In genomic region chr10:117337946-117338345, GRCm38 (mm10) we compare ENCODE assay signal across 21 mouse cellular contexts. TPM values are rescaled to one million over a fixed set of nuclear protein-coding genes. Genes with fewer than 3 reads are reported as not detected.
DNase-seq lines count a peak whose midpoint lies in the region; ATAC-seq and TF ChIP-seq lines count a peak whose summit lies in the region.
"Had no signal": no experiment of that assay in that cellular context is flagged by ENCODE, and none has a peak within 500 bp of the region (broad histone marks: within the 10 kb centered on the region; RNA-seq: fewer than 3 reads in every experiment).

No protein-coding gene starts in this region.

- no peak for TF ChIP-seq POLR2A in liver, adult 2 months (IDR thresholded peaks at IDR 0.05; ENCODE audit: extremely low read depth, insufficient read depth, low read length)

- no peaks in the 10 kb centered on the region for H3K79me2 ChIP-seq in liver, adult 2 months (ENCODE audit: control insufficient read depth, insufficient read depth, low read length)

- no peaks in the 10 kb centered on the region for H3K36me3 ChIP-seq in forebrain, embryonic 14.5 days (ENCODE audit: control insufficient read depth, insufficient read depth, low read length)
- H3K36me3 ChIP-seq in forebrain, embryonic 13.5 days (ENCODE audit: poor library complexity, severe bottlenecking), result no peaks in the 10 kb centered on the region; the same call in 1 of the 2 replicates
- H3K36me3 ChIP-seq in liver, adult 2 months (ENCODE audit: control insufficient read depth, insufficient read depth, low read length), result no peaks in the 10 kb centered on the region
- H3K36me3 ChIP-seq in liver, embryonic 12.5 days, result no peaks in the 10 kb centered on the region
- no peaks in the 10 kb centered on the region for H3K36me3 ChIP-seq in intestine, postnatal 0 days (ENCODE audit: control insufficient read depth, insufficient read depth)
- H3K36me3 ChIP-seq: liver, embryonic 13.5 days; midbrain, embryonic 12.5 days; neural tube, embryonic 13.5 days had no signal

- no peaks in the 10 kb centered on the region for H3K9me3 ChIP-seq in forebrain, embryonic 14.5 days (replicated peaks; ENCODE audit: control insufficient read depth, low read length)
- no peaks in the 10 kb centered on the region for H3K9me3 ChIP-seq in forebrain, embryonic 13.5 days (replicated peaks)
- no peaks in the 10 kb centered on the region for H3K9me3 ChIP-seq in liver, embryonic 12.5 days (replicated peaks)
- H3K9me3 ChIP-seq in intestine, postnatal 0 days (ENCODE audit: control insufficient read depth), result no peaks in the 10 kb centered on the region
- H3K9me3 ChIP-seq: liver, embryonic 13.5 days; midbrain, embryonic 12.5 days; neural tube, embryonic 13.5 days had no signal

- ATAC-seq in forebrain, embryonic 14.5 days, result no peak
- no peak for ATAC-seq in forebrain, embryonic 13.5 days
- no peak for ATAC-seq in liver, embryonic 12.5 days
- no peak for ATAC-seq in intestine, postnatal 0 days
- ATAC-seq: hindbrain, embryonic 16.5 days had no signal

- H3K4me1 ChIP-seq in forebrain, embryonic 14.5 days (ENCODE audit: control insufficient read depth, insufficient read depth, low read length), result no peaks in the 10 kb centered on the region
- H3K4me1 ChIP-seq in forebrain, embryonic 13.5 days, result 0 out of 2 replicates have a peak, but pooled peaks cover 7% of the 10 kb centered on the region
- peaks cover 10% of the 10 kb centered on the region for H3K4me1 ChIP-seq in liver, adult 2 months (ENCODE audit: control insufficient read depth, insufficient read depth, low read length)
- H3K4me1 ChIP-seq in liver, embryonic 12.5 days, result no peaks in the 10 kb centered on the region
- 0 out of 2 replicates have a peak, but pooled peaks cover 1% of the 10 kb centered on the region for H3K4me1 ChIP-seq in intestine, postnatal 0 days (replicated peaks; ENCODE audit: control insufficient read depth, insufficient read depth, low read length)
- H3K4me1 ChIP-seq: liver, embryonic 13.5 days had no signal

- no peaks in the 10 kb centered on the region for H3K27me3 ChIP-seq in forebrain, embryonic 14.5 days (replicated peaks; ENCODE audit: control insufficient read depth, insufficient read depth, low read length)
- no peaks in the 10 kb centered on the region for H3K27me3 ChIP-seq in forebrain, embryonic 13.5 days
- no peaks in the 10 kb centered on the region for H3K27me3 ChIP-seq in liver, adult 2 months (ENCODE audit: control insufficient read depth, insufficient read depth, low read length)
- no peaks in the 10 kb centered on the region for H3K27me3 ChIP-seq in liver, embryonic 12.5 days (replicated peaks)
- no peaks in the 10 kb centered on the region for H3K27me3 ChIP-seq in intestine, postnatal 0 days (replicated peaks; ENCODE audit: control insufficient read depth, insufficient read depth, low read length)
- H3K27me3 ChIP-seq: liver, embryonic 13.5 days; midbrain, embryonic 12.5 days; neural tube, embryonic 13.5 days had no signal

- H3K4me3 ChIP-seq in forebrain, embryonic 14.5 days (ENCODE audit: low read depth, low read length), result no peak overlapping the region
- H3K4me3 ChIP-seq in forebrain, embryonic 13.5 days, result no peak overlapping the region
- H3K4me3 ChIP-seq in liver, adult 2 months (ENCODE audit: insufficient read depth, low read depth, low read length), result no peak overlapping the region
- H3K4me3 ChIP-seq in liver, embryonic 12.5 days, result no peak overlapping the region
- H3K4me3 ChIP-seq in intestine, postnatal 0 days (ENCODE audit: low read depth, low read length), result no peak overlapping the region
- H3K4me3 ChIP-seq: liver, embryonic 13.5 days; midbrain, embryonic 12.5 days; neural tube, embryonic 13.5 days had no signal

- H3K27ac ChIP-seq in forebrain, embryonic 14.5 days (ENCODE audit: low read depth, low read length), result no peak overlapping the region
- no peak overlapping the region for H3K27ac ChIP-seq in forebrain, embryonic 13.5 days
- H3K27ac ChIP-seq in liver, adult 2 months (replicated peaks; ENCODE audit: insufficient read depth, low read depth, low read length), result no peak overlapping the region
- no peak overlapping the region for H3K27ac ChIP-seq in liver, embryonic 12.5 days
- no peak overlapping the region for H3K27ac ChIP-seq in intestine, postnatal 0 days (ENCODE audit: low read depth, low read length)
- H3K27ac ChIP-seq: liver, embryonic 13.5 days; midbrain, embryonic 12.5 days; neural tube, embryonic 13.5 days had no signal

- H3K4me2 ChIP-seq in forebrain, embryonic 14.5 days (ENCODE audit: low read length), result no peak overlapping the region
- no peak overlapping the region for H3K4me2 ChIP-seq in forebrain, embryonic 13.5 days
- no peak overlapping the region for H3K4me2 ChIP-seq in liver, embryonic 12.5 days
- H3K4me2 ChIP-seq in intestine, postnatal 0 days (replicated peaks; ENCODE audit: low read depth), result no peak overlapping the region
- H3K4me2 ChIP-seq: heart, embryonic 11.5 days; liver, embryonic 13.5 days; midbrain, embryonic 12.5 days; neural tube, embryonic 13.5 days had no signal

- peak; percentile 26; the same call in 1 of the 2 replicates for TF ChIP-seq CTCF in liver, adult 2 months (IDR thresholded peaks at IDR 0.05; ENCODE audit: low read depth, low read length)
- peak; percentile 49 for TF ChIP-seq CTCF in intestine, postnatal 0 days (IDR thresholded peaks at IDR 0.05; ENCODE audit: low read depth)

- DNase-seq in forebrain, embryonic 14.5 days (ENCODE audit: low spot score), result peak; percentile 25
- DNase-seq in liver, adult 2 months (ENCODE audit: extremely low read depth, low read depth, low spot score), result peak; percentile 64
- DNase-seq in CD4-positive, CD25-positive, alpha-beta regulatory T cell, adult 2 months (ENCODE audit: low read depth, low spot score), result peak; percentile 47
- DNase-seq in natural killer cell, adult 2 months (ENCODE audit: low spot score in 2 of 2), result no peak
- DNase-seq in cerebellum, adult 8-10 months, result no peak
- DNase-seq: adrenal gland, postnatal 25 days; cerebellum, postnatal 25 days; gastrocnemius, postnatal 14 days; liver, embryonic 13.5 days; lung, postnatal 14 days; right cerebral cortex, postnatal 4 days; thymus, postnatal 25 days had no signal

- H3K9ac ChIP-seq in forebrain, embryonic 14.5 days (ENCODE audit: low read length), result no peak overlapping the region
- H3K9ac ChIP-seq in forebrain, embryonic 13.5 days, result no peak overlapping the region
- H3K9ac ChIP-seq in liver, adult 2 months (ENCODE audit: low read depth, low read length), result no peak overlapping the region
- H3K9ac ChIP-seq in liver, embryonic 12.5 days, result no peak overlapping the region
- H3K9ac ChIP-seq in intestine, postnatal 0 days (ENCODE audit: low read depth, low read length), result no peak overlapping the region
- H3K9ac ChIP-seq: liver, embryonic 13.5 days; midbrain, embryonic 12.5 days; neural tube, embryonic 13.5 days had no signal

RNA-seq across cellular contexts. Expression of gene Cpsf6, which starts 41.9 kb away (rescaled TPM):
- 188 and 232 TPM in 2 replicates for polyA plus RNA-seq in forebrain, embryonic 14.5 days (2014; fragmentation: Nextera tagmentation; extraction: Ambion mirVana)
- 242 and 248 TPM in 2 replicates for polyA plus RNA-seq in forebrain, embryonic 13.5 days (2015; fragmentation: Nextera tagmentation; extraction: Ambion mirVana)
- total RNA-seq in liver, adult 2 months (2014; rRNA removed), result 32.8 and 33.1 TPM in 2 replicates
- polyA plus RNA-seq in liver, adult 2 months (2012; rRNA removed), result 17.0 and 23.7 TPM in 2 replicates
- polyA plus RNA-seq in liver, embryonic 12.5 days (2016; fragmentation: Nextera tagmentation; extraction: Ambion mirVana), result 92.5 and 96.8 TPM in 2 replicates
- 41.2 and 45.4 TPM in 2 replicates for polyA plus RNA-seq in intestine, postnatal 0 days (2015; fragmentation: Nextera tagmentation; extraction: Ambion mirVana)

RNA-seq across cellular contexts. Expression of gene Lyz1, which starts 45.3 kb away (rescaled TPM):
- not detected in 2 replicates for polyA plus RNA-seq in forebrain, embryonic 14.5 days (2014; fragmentation: Nextera tagmentation; extraction: Ambion mirVana)
- polyA plus RNA-seq in forebrain, embryonic 13.5 days (2015; fragmentation: Nextera tagmentation; extraction: Ambion mirVana), result 0.14 TPM in 1 of 2 replicates, not detected in the other
- total RNA-seq in liver, adult 2 months (2014; rRNA removed), result not detected in 2 replicates
- not detected in 2 replicates for polyA plus RNA-seq in liver, adult 2 months (2012; rRNA removed)
- not detected in 2 replicates for polyA plus RNA-seq in liver, embryonic 12.5 days (2016; fragmentation: Nextera tagmentation; extraction: Ambion mirVana)
- 7.7 and 9.6 TPM in 2 replicates for polyA plus RNA-seq in intestine, postnatal 0 days (2015; fragmentation: Nextera tagmentation; extraction: Ambion mirVana)
- total RNA-seq: ES-E14 had no signal
- polyA plus RNA-seq: hindbrain, embryonic 16.5 days; kidney, embryonic 16.5 days; liver, embryonic 13.5 days; midbrain, embryonic 12.5 days had no signal

RNA-seq across cellular contexts. Expression of gene Lyz2, which starts 55.8 kb away (rescaled TPM):
- 18.6 and 24.1 TPM in 2 replicates for polyA plus RNA-seq in forebrain, embryonic 14.5 days (2014; fragmentation: Nextera tagmentation; extraction: Ambion mirVana)
- 9.5 and 10.4 TPM in 2 replicates for polyA plus RNA-seq in forebrain, embryonic 13.5 days (2015; fragmentation: Nextera tagmentation; extraction: Ambion mirVana)
- total RNA-seq in liver, adult 2 months (2014; rRNA removed), result 111 and 130 TPM in 2 replicates
- 27.8 and 39.0 TPM in 2 replicates for polyA plus RNA-seq in liver, adult 2 months (2012; rRNA removed)
- 115 and 120 TPM in 2 replicates for polyA plus RNA-seq in liver, embryonic 12.5 days (2016; fragmentation: Nextera tagmentation; extraction: Ambion mirVana)
- polyA plus RNA-seq in intestine, postnatal 0 days (2015; fragmentation: Nextera tagmentation; extraction: Ambion mirVana), result 43.9 and 47.9 TPM in 2 replicates

Comparison
In these comparisons a context has a peak if more than half of its experiments do, and no peak if none do; other contexts are left out.
1. DNase-seq: peak in forebrain, embryonic 14.5 days (single experiment), liver, adult 2 months (single experiment) and CD4-positive, CD25-positive, alpha-beta regulatory T cell, adult 2 months (single experiment); none in natural killer cell, adult 2 months (0 of 2) and cerebellum, adult 8-10 months (single experiment).